Mouse (Mus musculus) adrenal gland, postnatal 10 days (tissue): Measurements from ENCODE around the gene Misp. TPM values are rescaled to one million over a fixed set of nuclear protein-coding genes. Genes with fewer than 3 reads are reported as not detected.
A peak's percentile ranks its signal among the peaks of the same experiment; 100 is the strongest.

Experiments used
- DNase-seq: peaks from one replicate; pipeline ENCODE4 v3.0.0; 2021; ENCODE audit warnings: mixed read lengths
- total RNA-seq, 2 experiments: library from RNA; stranded (reverse); gene quantifications; 2 replicates each; pipeline ENCODE4 v1.2.3; 2021

The Misp gene
- total RNA-seq, 2 experiments from 2014 or later: 0.27 TPM; not detected in 1

DNA sequence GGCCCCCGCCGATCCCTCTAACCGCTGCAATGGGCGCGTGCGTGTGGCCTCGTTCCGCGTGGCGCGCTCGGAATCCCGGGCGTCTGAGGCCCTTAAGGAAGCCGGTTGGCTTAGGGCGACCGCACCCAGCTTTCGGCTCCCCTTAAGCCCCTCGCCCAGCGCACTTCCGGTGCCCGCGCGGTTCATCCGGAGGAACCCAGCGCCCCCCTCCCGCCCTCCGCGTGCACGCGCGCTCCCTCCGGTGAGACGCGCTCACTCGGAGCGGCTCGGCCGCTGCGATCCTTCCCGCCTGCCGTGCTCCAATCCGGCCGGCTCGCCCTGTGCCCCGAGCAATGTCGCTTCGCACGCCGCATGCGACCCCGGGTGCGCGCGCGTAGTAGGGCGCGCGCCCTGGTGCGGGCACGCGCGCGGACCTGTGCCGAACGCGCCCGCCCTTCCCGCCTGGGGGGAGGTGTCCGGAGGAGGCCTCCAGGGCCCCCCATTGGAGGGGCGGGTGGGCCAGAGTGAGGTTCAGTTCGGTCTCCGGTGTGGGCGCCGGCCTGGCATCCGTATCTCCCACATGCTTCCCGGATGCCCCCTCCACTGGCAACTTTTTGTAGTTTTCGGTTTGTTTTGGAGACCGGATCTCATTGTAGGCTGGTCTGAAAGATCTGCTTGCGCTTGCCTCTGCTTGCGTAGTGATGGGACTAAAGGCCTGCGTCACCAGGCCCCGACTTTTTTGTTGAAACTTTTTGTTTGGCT is 34.2 kb downstream of the Misp start:
- peak; percentile 80 for DNase-seq

DNA sequence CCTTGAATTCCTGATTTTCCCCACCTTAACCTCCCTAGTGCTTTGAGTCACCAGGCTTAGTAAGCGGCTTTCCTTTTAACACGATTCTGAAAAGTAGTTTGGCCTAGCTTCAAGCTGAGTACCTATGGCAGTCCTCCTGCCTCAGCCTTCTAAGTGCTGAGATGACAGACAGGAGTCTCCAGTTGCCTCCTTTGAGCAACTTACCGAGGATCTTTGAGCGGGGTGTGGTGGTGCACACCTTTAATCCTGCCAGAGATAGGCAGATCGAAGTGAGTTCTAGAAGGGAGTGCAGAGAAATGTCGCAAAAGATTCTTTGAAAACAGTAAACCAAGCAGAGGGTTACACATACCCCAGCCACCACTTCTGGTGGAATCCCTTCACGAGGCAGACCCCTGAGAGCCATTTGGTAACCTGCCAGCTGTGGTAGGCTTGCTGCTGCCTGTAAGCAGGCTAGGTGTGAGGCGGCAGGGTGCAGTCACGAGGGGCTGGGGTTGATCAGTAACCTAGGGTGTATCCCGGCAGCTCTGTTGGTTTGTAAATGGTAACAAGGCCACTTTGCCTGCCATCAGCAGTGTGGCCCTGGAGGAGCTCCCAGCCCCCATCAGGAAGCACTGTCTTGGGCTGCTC is 34.9 kb downstream of the Misp start:
- peak; percentile 61 for DNase-seq

- no peak for DNase-seq
Measured at GRCm38 (mm10) chr10:79856280-79856679, 35.5 kb downstream of the Misp start.

DNA sequence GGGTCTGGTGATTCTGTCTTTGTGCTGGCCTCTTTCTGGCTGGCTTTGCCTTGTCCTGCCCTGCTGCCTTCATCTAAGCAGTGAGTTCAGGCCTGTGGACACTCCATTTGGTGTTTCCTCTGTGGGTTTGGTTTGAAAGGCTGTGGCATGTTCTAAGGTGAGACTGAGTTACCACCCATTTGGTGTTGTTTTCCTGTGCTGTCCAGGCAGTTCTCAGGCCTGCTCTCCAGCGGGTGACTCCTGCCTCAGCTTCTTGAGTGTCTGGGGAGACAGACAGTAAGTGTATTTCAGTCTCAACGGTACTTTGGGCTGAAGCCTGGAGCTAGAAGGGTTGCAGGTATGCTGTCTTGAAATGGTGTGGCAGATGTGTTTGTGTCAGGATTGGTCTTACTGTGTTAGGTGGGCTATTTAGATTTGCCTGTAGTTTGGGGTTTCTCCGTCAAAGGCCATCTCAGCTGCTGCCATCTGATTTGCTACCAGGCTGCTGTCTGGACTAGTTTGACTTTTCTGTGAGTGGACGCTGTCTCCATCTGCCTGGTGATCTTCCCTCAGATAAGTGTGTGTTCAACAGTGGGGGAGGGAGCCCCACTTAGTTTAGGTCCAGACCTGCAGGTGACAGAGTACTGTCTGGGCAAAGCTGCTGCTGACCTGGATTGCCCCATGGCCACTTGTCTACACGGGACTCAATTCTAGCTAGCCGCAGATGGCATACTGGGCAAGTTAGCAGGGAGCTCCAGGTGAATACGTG is 36.1 kb downstream of the Misp start:
- no peak for DNase-seq

- DNase-seq: peak; percentile 78
Measured at GRCm38 (mm10) chr10:79857452-79857811, 36.6 kb downstream of the Misp start.

GRCm38 (mm10) chr10:79857894-79858293 is 37.1 kb downstream of the Misp start:
- no peak for DNase-seq

GRCm38 (mm10) chr10:79858416-79859074 is 37.8 kb downstream of the Misp start:
- peak; percentile 78 for DNase-seq

- DNase-seq: no peak
Measured at GRCm38 (mm10) chr10:79859116-79859515, 38.3 kb downstream of the Misp start.

GRCm38 (mm10) chr10:79860079-79860911 is 39.5 kb downstream of the Misp start:
- DNase-seq: no peak

DNA sequence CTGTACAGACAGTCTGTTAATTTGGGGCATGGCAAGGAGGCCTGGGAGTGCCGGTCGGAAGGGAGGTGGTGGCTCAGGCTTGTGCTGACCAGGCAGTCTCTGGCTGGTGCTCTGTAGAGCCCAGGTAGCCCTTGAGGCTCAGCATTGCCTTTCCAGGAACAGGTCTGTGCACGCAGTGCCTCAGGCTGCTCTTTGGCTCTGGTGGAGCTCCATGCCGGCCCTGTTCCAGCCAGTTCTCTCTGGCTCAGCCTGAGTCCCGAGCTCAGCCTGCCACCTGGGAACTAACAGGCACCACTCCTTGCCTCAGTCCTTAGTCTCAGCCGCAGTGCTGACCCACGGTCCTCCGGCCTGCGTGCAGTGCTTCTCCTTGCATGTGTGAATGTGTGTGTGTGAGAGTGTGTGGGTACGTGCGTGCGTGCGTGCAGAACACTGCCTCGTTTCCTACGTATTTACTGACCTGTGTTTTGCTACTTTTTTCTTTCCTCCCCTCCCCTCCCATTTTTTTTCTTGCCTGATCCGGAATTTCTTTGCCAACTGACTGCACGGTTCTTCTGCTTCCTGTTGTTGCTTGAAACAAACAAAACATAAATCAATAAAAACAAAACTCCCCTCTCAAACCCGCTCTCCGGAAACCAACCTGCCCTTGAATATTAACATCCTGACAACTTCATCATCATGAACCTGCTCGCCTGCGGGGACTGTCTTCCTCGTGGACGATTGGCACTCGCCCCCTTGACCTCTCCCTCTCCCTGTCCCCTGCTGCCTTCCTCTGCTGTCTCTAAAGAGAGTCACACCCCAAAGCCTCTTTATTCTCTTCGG is 40.6 kb downstream of the Misp start:
- DNase-seq: peak; percentile 45

GRCm38 (mm10) chr10:79862049-79862788 is 41.4 kb downstream of the Misp start:
- DNase-seq: no peak

GRCm38 (mm10) chr10:79862925-79863324 is 42.1 kb downstream of the Misp start:
- DNase-seq: no peak

DNA sequence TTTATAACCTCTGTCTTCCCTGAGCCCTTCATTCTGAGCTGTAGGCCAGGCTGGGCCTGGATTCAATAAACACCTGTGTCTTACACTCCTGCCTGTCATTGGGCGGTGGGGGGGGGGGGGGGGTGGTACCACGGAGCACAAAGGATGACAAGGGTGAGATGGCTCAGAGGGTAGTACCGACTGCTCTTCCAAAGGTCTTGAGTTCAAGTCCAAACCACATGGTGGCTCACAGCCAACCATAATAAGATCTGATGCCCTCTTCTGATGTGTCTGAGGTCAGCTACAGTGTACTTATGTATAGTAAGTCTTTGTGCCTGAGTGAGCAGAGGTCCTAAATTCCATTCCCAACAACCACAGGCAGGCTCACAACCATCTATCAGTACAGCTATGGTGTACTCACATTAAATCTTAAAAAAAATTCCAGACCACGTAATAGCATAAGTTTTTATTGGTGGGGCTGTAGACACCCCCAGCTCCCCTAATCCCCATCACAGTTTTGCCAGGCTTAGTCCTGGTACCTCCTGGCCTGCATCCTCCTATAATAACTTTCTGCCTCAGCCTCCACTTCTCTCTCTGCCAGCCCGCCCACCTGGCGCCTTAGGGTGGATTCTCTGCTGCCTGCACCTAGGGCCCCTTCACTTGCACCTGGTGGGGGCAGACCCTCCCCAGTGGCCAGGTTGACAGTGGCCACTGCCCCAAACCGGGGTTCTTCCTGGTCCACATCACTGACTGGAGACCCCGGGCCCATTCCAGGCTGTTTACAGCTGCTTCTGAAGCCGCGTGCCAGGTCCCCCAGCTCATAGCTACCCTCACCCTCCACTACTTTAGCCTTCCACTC is 43.8 kb downstream of the Misp start:
- DNase-seq: no peak

DNA sequence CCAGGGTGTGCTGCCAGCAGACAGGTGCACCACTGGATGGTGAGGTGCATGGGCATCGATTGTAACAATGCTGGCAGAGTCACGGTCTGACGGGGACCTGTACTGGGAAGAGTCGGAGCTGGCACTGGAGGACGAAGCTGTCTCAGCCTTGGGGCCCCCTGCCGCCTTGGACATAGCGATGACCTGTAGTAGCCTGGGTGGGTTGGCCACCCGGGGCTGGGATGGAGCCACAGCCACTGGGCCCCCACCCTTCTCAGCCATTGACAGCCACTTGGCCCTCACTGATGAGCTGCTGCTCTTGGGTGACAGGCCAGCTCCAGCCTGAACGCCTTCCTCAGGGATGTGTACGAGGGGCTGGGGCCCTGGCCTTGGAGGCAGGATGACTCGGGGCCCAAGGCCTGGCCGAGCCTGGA is 44.4 kb downstream of the Misp start:
- no peak for DNase-seq

DNA sequence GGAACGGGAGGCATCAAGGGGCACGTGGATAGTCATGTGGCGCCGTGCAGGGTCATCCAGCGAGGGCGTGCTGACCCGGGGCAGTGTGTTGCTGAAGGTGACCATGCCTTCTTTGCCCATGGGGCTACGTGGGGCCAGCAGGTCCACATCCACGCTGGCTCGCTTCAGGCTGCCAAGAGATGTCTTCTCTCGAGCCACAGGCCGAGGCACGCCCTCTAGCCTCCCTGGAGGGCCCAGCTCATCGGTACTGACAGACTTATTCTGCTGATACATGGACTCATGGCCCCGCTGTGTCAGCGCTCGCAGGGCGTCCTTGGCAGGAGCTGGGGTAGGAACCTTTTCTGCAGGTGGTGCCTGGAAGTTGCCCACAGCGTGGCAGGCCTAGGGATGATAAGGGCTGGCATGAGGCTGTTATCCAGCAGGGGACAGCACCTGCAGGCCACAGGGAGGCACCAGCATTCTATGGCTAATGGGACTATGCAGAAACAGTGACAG is 45.1 kb downstream of the Misp start:
- peak; percentile 51 for DNase-seq

- DNase-seq: no peak
Measured at GRCm38 (mm10) chr10:79866601-79867000, 45.8 kb downstream of the Misp start.

DNA sequence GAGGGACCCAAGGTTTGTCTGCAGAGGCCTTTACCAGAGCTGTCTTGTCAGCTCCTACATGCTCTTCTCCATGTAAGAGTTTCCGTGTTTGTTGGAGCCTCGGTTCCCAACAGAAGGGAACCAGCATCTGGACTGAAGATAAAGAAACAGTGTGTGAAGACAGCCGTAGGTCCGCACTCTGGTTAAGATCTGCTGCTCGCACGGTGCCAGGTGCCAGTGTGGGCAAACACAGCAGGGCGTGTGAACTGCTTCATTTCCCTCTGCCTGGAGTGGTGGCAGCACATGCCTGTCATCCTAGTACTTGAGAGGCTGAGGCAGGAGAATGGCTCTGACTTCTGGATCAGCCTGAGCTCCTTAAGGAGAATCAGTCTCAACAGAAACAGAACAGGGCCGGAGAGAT is 51.1 kb downstream of the Misp start:
- DNase-seq: no peak

DNA sequence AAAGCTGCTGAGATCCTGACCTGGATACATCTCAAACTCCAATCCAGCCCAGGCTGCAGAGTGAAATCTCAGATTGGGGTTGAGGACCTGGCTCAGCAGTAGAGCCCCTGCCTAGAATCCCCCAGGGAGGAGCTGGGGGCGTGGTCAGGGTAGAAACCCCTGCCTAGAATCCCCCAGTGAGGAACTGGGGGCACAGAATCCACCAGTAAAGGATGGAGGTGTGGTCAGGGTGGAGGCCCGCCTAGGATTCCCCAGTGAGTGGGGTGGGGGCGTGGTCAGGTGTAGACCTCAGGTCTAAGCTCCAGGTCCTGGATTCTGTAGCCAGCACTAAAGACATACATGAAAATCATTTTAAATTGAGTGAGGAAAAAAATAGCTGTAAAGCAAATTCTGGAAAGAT is 52.1 kb downstream of the Misp start:
- DNase-seq: no peak

- no peak for DNase-seq
Measured at GRCm38 (mm10) chr10:79873313-79873712, 52.5 kb downstream of the Misp start.
